Mouse (Mus musculus): Measurements from ENCODE around the gene Arid1b. TPM values are rescaled to one million over a fixed set of nuclear protein-coding genes. Genes with fewer than 3 reads are reported as not detected.

Gene Arid1b
- polyA plus RNA-seq, 1 experiment from 2014 or later = 17.4 TPM

GRCm38 (mm10) chr17:5174426-5175020 is 180.4 kb downstream of the Arid1b start:
- Histone ChIP-seq H3K36me3 (no peaks in the 10 kb centered on the region), H3K4me3 (no peak overlapping the region), H3K4me1 (peaks cover 24% of the 10 kb centered on the region), H3K4me2 (replicated peaks) (no peak overlapping the region), H3K9me3 (no peaks in the 10 kb centered on the region), H3K27ac (replicated peaks) (no peak overlapping the region), H3K27me3 (no peaks in the 10 kb centered on the region), H3K9ac (replicated peaks) (no peak overlapping the region)
- 83% methylated on average over 6 of the region's 6 CpGs for WGBS
- no peak for ATAC-seq (ENCODE audit: low FRiP score, low read depth)

GRCm38 (mm10) chr17:5175535-5175934 is 181.4 kb downstream of the Arid1b start:
- Histone ChIP-seq H3K4me1 (peaks cover 22% of the 10 kb centered on the region), H3K4me3 (no peak overlapping the region), H3K9ac (replicated peaks) (no peak overlapping the region), H3K4me2 (replicated peaks) (no peak overlapping the region), H3K27me3 (no peaks in the 10 kb centered on the region), H3K27ac (replicated peaks) (no peak overlapping the region; the same call in 1 of the 2 replicates), H3K9me3 (no peaks in the 10 kb centered on the region), H3K36me3 (no peaks in the 10 kb centered on the region)
- 76% methylated on average over 8 of the region's 8 CpGs for WGBS
- ATAC-seq (ENCODE audit: low FRiP score, low read depth) = no peak

DNA sequence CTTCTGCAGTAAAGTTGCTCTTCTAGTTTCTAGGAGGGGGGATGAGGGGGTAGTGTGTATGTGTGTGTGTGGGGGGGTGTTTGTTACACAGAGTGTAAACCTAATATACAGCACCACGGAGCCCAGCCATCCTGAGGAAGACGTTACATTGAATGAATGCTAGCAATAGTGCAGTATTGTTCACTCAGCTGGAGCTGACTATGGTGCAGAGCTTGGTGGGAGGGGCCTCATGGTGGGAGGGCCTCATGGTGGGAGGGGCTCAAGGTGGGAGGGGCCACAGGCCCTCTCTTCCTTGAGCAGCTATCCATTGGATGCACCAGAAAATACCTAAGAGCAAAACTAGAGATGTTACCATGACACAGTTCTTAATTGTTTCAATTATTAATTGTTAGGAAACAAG is 182.2 kb downstream of the Arid1b start:
- no peak for ATAC-seq (ENCODE audit: low FRiP score, low read depth)
- Histone ChIP-seq H3K4me1 (peaks cover 25% of the 10 kb centered on the region), H3K27me3 (no peaks in the 10 kb centered on the region), H3K4me3 (no peak overlapping the region), H3K36me3 (no peaks in the 10 kb centered on the region), H3K9me3 (no peaks in the 10 kb centered on the region), H3K4me2 (replicated peaks) (no peak overlapping the region), H3K27ac (replicated peaks) (no peak overlapping the region), H3K9ac (replicated peaks) (no peak overlapping the region)
- 71% methylated on average over 2 of the region's 2 CpGs for WGBS

DNA sequence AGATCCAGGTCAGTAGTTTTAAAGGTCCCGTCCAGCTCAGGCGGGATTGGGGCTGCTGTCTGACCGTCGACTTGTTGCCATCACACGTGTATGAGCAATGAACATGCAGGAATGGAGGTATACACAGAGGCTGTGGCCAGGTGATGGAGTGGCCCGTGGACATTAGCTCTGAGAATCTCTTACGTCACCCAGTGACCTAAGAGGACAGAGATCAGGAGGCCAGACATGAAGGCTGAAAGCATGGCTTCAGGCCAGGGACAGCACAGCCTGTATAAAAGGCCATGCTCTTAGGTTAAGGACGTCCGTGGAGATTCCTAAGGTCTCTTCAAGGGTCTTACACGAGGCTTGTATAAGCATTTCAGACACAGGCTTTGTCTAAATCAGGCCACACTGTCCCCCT is 184.4 kb downstream of the Arid1b start:
- Histone ChIP-seq H3K9ac (replicated peaks) (no peak overlapping the region), H3K4me2 (replicated peaks) (no peak overlapping the region), H3K9me3 (no peaks in the 10 kb centered on the region), H3K36me3 (no peaks in the 10 kb centered on the region), H3K4me3 (no peak overlapping the region), H3K4me1 (peaks cover 39% of the 10 kb centered on the region), H3K27ac (replicated peaks) (no peak overlapping the region), H3K27me3 (no peaks in the 10 kb centered on the region)
- no peak for ATAC-seq (ENCODE audit: low FRiP score, low read depth)
- WGBS = 87% methylated on average over 10 of the region's 10 CpGs

GRCm38 (mm10) chr17:5179004-5179403 is 184.9 kb downstream of the Arid1b start:
- 71% methylated on average over 7 of the region's 7 CpGs for WGBS
- no peak overlapping the region for H3K4me3 ChIP-seq
- no peak overlapping the region for H3K9ac ChIP-seq (replicated peaks)
- no peak overlapping the region for H3K27ac ChIP-seq (replicated peaks)
- no peak overlapping the region for H3K4me2 ChIP-seq (replicated peaks)
- H3K9me3 ChIP-seq = no peaks in the 10 kb centered on the region
- ATAC-seq (ENCODE audit: low FRiP score, low read depth) = no peak
- no peaks in the 10 kb centered on the region for H3K36me3 ChIP-seq
- peaks cover 40% of the 10 kb centered on the region for H3K4me1 ChIP-seq
- no peaks in the 10 kb centered on the region for H3K27me3 ChIP-seq

DNA sequence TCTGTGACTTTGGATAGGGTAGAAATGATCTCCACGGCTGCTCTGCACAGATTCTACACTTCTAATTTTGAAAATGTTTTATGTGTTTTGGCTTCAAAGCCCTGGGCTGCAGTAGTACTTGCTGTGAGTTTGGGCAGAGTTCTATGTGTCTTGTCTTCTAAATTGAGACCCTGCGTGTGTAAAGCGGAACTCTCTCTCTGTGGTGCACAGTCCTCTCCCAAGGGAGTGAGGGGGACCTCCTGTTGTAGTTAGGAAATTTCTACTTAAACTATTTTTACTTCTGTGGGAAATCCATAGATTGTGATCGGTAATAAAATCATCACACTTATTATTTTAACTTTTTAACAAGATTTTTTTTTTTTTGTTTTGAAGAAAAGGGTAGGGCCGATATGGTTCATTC is 185.3 kb downstream of the Arid1b start:
- no peak for ATAC-seq (ENCODE audit: low FRiP score, low read depth)
- Histone ChIP-seq H3K4me1 (peaks cover 41% of the 10 kb centered on the region), H3K9me3 (no peaks in the 10 kb centered on the region), H3K4me2 (replicated peaks) (no peak overlapping the region), H3K9ac (replicated peaks) (no peak overlapping the region), H3K36me3 (no peaks in the 10 kb centered on the region), H3K27ac (replicated peaks) (no peak overlapping the region), H3K27me3 (no peaks in the 10 kb centered on the region), H3K4me3 (no peak overlapping the region)
- 86% methylated on average over 5 of the region's 5 CpGs for WGBS

DNA sequence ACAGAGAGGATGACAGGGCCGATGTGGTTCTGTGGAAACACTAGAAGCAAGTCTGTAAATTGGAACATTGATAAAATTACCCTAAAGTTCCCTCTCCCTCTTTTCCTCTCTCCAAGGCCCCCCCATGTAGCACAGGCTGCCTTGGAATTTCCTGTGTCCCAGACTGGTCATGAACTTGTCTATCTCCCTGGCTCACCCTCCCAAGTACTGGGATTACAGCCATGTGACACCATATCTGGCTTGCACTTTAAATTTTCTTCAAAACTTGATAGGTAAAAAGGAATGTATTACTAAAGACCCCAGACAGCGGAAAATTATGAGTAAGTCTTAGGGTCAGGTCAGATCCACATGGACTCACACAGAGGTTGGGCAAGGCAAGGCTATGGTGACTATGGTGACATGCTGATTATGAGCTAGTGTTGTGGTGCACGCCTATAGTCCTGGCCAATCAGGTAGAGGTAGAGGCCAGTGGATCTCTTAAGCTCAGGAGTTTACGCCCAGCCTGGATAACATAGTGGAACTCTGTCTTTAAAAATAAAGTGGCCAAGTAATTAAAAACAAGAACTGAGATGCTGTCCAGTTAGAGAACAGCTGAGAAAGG is 185.9 kb downstream of the Arid1b start:
- Histone ChIP-seq H3K9ac (replicated peaks) (no peak overlapping the region), H3K27ac (replicated peaks) (no peak overlapping the region), H3K4me3 (no peak overlapping the region), H3K36me3 (no peaks in the 10 kb centered on the region), H3K9me3 (no peaks in the 10 kb centered on the region), H3K27me3 (no peaks in the 10 kb centered on the region), H3K4me2 (replicated peaks) (no peak overlapping the region), H3K4me1 (peaks cover 45% of the 10 kb centered on the region)
- WGBS = 89% methylated on average over 4 of the region's 4 CpGs
- ATAC-seq (ENCODE audit: low FRiP score, low read depth) = no peak

DNA sequence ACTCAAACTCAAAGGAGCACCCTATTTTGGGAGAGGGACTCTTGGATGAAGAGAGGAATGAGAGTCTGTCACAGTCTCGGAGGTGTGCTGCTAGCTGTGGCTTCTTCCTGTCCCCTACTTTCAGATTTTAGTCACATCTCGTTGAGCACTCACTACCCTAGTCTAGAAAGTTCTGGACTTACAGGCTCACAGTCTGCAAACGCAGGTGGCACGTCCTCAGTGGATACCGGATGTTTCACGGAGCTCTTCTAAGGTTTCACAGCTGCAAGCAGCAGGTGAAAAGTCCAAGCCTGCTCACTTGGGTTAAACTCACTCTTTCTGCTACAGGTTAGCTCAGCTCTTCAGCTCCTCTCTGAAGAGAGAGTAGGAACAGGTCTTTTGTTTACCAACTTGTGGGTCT is 186.8 kb downstream of the Arid1b start:
- no peaks in the 10 kb centered on the region for H3K36me3 ChIP-seq
- no peak overlapping the region for H3K4me2 ChIP-seq (replicated peaks)
- H3K27me3 ChIP-seq = no peaks in the 10 kb centered on the region
- no peak overlapping the region for H3K9ac ChIP-seq (replicated peaks)
- no peak for ATAC-seq (ENCODE audit: low FRiP score, low read depth)
- WGBS = 94% methylated on average over 6 of the region's 6 CpGs
- peaks cover 38% of the 10 kb centered on the region for H3K4me1 ChIP-seq
- H3K27ac ChIP-seq (replicated peaks) = no peak overlapping the region
- no peaks in the 10 kb centered on the region for H3K9me3 ChIP-seq
- no peak overlapping the region for H3K4me3 ChIP-seq

GRCm38 (mm10) chr17:5182493-5182892 is 188.4 kb downstream of the Arid1b start:
- Histone ChIP-seq H3K9ac (replicated peaks) (no peak overlapping the region), H3K4me2 (replicated peaks) (no peak overlapping the region), H3K4me1 (peaks cover 42% of the 10 kb centered on the region), H3K27me3 (no peaks in the 10 kb centered on the region), H3K27ac (replicated peaks) (no peak overlapping the region), H3K9me3 (no peaks in the 10 kb centered on the region), H3K36me3 (no peaks in the 10 kb centered on the region), H3K4me3 (no peak overlapping the region)
- 81% methylated on average over 4 of the region's 4 CpGs for WGBS
- ATAC-seq (ENCODE audit: low FRiP score, low read depth) = no peak

GRCm38 (mm10) chr17:5185501-5185900 is 191.4 kb downstream of the Arid1b start:
- H3K27ac ChIP-seq (replicated peaks) = no peak overlapping the region
- 81% methylated on average over 4 of the region's 4 CpGs for WGBS
- H3K36me3 ChIP-seq = no peaks in the 10 kb centered on the region
- H3K4me1 ChIP-seq = peaks cover 52% of the 10 kb centered on the region
- ATAC-seq (ENCODE audit: low FRiP score, low read depth) = no peak
- no peaks in the 10 kb centered on the region for H3K27me3 ChIP-seq
- H3K4me2 ChIP-seq (replicated peaks) = no peak overlapping the region
- H3K4me3 ChIP-seq = no peak overlapping the region
- H3K9me3 ChIP-seq = no peaks in the 10 kb centered on the region
- no peak overlapping the region for H3K9ac ChIP-seq (replicated peaks)

DNA sequence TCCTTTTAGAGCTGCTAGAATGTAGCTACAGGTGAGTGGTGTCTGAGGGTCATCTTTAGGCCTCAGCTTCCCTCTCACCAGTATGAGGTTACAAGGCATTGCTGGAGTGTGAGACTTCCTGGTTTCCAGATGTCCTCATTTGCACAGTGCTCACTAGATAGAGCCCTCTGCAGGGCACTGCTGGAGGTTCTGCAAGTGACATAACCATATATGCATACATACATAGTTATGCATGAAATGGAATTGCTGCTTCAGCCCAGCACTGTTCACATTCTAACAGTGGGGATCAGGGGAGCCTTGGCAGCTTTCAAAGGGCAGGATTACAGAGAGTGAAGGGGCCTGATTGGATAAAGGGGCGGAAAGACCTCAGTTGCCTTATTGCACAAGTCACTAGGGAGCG is 193.4 kb downstream of the Arid1b start:
- Histone ChIP-seq H3K9ac (replicated peaks) (no peak overlapping the region), H3K9me3 (no peaks in the 10 kb centered on the region), H3K27me3 (no peaks in the 10 kb centered on the region), H3K36me3 (no peaks in the 10 kb centered on the region), H3K27ac (replicated peaks) (no peak overlapping the region), H3K4me2 (replicated peaks) (no peak overlapping the region), H3K4me3 (no peak overlapping the region), H3K4me1 (peaks cover 43% of the 10 kb centered on the region)
- WGBS = 36% methylated on average over 2 of the region's 2 CpGs
- ATAC-seq (ENCODE audit: low FRiP score, low read depth) = 0 out of 2 replicates have a peak, but pooled peaks have one; percentile 3

GRCm38 (mm10) chr17:5188400-5188799 is 194.3 kb downstream of the Arid1b start:
- Histone ChIP-seq H3K27ac (replicated peaks) (no peak overlapping the region; the same call in 1 of the 2 replicates), H3K27me3 (no peaks in the 10 kb centered on the region), H3K4me3 (no peak overlapping the region), H3K36me3 (no peaks in the 10 kb centered on the region), H3K4me1 (peaks cover 36% of the 10 kb centered on the region), H3K9me3 (no peaks in the 10 kb centered on the region), H3K9ac (replicated peaks) (no peak overlapping the region), H3K4me2 (replicated peaks) (no peak overlapping the region)
- no peak for ATAC-seq (ENCODE audit: low FRiP score, low read depth)
- 80% methylated on average over 7 of the region's 7 CpGs for WGBS

All from midbrain, embryonic 12.5 days (tissue).